Mouse (Mus musculus): ENCODE results near the gene Pou2f3.
"Not testable (repeated sequence)": the region's sequence is repeated elsewhere in the genome, so short reads cannot be mapped to it uniquely, and the experiment has no call there.

Pou2f3 gene

DNA sequence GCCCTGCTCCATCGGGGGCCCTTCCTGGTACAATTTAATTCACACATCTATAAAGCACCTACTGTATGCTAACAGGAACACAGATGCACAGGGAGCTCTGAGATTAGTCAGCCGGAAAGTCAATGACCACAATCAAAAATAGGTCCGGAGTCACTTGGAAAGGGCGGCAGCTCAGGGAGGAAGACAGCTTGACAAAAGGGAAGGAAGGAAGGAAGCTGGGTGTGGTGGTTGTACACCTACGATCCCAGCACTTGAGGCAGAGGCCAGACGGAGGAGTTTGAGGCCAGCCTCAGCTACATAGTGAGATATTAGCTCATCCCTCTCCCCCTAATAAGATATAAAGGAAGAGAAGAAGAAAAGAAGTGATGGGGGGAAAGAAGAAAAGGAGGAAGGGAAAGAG is 54.2 kb downstream of the Pou2f3 start:
- DNase-seq (ENCODE audit: low spot score): no peak

DNA sequence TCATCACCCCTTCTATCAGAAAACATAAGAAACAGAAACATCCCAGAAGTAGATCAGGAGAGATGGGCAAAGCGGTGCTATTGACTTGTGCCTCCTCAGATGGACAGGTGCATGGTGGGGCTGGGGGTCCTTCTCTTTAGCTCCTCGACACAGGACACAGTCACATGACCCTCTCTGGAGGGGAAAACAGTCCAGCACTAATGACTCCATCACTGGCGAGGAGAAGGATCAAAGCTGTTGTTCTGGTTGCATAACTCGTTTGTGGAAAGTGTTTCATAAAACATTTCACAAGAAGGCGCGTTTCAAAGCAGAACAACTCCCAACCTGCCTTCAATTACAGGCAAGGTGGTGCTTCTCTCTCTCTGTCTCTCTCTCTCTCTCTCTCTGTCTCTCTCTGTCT is 58.4 kb downstream of the Pou2f3 start:
- DNase-seq (ENCODE audit: low spot score): no peak

DNA sequence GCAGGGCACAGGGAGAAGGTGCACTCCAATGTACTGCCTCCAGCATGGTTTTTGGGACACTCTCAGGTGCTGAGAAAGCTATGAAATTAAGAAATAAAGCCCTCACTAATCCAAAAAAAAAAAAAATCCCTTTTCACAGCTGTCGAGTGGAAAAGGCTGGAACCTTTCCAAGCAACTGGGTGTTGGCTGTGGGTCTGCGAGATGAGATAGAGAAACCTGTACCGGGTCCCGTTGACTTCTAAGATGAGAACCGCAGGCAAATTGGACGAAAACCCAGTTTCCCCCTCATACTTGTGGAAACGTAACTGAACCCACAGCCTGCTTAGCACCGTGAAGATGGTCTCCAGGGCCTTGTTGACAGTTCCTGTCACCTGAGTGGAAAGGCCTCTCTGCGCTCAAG is 59.2 kb downstream of the Pou2f3 start:
- no peak for DNase-seq (ENCODE audit: low spot score)

DNA sequence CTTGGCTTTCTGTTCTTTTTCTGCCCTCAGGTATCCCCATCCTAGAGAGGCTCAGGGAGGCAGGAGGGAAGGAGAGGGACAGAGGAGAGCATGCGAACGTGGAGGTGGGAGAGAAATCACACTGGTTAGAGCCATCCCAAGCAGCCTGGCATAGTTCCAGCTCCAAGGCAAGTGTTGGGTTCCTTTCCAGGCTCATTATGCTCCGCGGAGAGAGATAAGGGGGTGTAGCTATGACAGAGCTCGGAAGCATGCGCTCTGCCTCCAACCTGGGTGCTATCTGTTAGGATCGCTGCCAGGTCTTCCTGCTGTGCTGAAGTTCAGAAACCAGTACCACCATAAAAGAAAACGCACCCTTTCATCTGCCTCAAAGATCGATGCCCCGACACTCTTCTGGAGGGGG is 60.1 kb downstream of the Pou2f3 start:
- DNase-seq (ENCODE audit: low spot score): no peak

DNA sequence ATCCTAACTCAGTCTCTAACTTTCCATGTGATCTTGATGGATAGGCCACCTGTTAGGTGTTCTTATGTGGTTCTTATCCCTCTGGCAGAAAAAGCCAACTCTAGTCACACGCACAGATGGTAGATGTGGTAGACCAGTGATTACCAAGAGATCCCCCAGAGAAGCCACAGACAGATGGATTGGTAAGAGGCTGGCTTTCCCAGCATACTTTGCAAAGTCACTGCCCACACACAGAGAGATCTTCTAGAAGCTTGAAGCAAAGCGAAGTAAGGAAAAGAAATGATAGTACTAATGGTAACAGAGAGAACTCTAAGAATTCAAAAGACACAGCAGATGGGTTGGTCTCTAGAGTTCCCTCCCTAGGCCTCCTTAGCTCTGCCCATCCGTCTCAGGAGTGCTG is 60.7 kb downstream of the Pou2f3 start:
- no peak for DNase-seq (ENCODE audit: low spot score)

DNA sequence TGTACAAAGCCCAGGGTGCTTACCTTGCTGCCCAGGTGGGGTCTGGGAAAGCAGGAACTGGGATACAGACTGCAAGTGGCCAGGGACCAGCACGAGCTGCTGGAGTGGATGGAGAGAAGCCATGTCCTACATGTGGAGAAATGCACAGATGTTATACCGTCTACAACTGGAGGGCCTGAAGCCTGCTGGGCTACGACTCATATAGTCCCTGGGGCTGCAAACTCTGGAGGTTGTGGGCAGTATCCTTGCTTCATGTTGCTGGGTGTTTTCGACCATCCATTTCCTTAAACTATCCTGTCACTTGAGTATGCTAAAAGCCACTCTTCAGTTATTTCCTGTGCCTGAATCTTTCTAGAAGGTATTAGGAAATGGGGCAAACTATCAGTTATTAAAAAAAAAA is 65.0 kb downstream of the Pou2f3 start:
- DNase-seq (ENCODE audit: low spot score): no peak

DNA sequence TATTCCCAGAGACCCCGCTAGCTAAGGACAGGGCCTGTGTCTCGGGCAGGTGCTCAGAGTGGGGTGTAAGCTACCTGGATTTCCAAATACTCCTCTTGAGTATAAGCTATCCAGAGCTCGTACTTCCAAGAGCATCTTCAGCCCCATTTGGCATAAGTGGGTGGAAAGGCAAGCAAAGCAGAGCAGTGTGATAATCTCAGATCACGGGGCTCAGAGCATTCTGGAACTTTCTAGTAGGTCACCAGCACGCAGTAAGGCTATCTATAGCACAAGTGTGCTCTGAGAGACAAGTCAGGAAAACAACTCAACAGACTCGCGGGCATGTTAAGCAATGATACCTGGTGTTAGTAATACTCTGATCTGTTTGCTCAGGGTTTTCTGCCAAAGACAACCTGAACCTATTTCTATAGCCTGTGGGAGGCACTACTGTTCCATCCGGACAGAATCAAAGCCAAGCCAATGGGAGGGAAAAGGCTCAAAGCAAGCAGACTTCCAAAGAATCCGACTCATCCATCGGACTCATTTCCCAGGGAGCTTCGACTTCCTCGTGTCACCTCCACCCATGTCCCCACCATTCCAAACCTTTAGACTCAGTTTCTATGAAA is 65.9 kb downstream of the Pou2f3 start:
- DNase-seq (ENCODE audit: low spot score): no peak

DNA sequence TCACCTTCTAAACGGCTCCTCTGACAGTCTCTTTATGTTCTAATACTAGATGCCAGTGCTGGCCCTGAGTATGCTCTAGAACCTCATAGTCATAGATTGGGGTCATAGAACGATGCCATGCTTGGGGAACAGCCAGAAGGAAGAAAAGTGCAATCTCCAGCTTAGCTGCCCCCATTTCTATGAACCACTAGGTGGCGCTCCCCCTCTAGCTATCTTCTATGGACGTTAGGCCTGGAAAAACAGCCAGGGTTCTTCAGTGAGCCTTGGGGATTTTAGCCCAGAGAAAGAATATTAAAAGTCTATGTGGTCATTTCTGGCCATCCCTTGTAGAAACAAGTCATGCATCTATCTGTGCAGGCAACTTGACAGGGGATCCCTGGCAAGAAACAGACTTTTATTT is 68.3 kb downstream of the Pou2f3 start:
- no peak for DNase-seq (ENCODE audit: low spot score)

DNA sequence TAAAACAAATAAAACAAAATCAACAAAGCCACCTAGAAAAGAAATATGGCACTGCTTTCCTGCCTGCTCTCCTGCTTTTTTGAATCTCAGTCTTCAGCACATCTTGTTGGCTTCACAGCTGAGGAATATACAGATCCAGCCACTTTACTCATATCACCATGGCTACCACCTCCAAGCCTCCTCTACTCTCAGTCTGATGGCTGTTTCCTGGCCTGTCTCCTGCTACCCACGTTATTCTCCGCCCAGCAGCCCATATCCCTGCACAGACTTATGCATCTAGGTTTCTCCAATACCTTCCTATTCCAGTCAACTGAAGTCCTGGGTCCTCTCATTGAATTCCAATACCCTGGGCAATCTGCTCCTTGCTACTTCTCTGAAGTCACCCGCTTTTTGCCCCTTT is 76.6 kb downstream of the Pou2f3 start:
- DNase-seq (ENCODE audit: low spot score): no peak

DNA sequence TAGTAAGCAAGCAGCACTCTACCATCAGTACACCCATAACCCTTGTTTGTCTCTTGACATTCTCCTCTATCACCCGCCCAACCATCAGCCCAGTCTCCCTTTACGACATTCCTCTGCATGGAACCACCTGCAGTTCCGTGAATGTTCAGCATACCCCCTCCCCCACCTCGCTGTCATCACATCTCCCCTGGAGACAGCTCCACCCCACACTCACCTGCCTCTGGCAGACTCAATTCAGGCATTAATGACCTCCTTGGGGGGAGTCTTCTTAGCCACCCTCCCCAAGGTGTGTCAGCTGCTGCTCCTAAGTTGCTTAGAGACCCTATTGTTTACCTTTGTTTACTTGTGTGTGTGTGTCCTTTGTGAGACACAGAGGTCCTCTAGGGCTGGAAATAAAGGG is 77.8 kb downstream of the Pou2f3 start:
- no peak for DNase-seq (ENCODE audit: low spot score)

DNA sequence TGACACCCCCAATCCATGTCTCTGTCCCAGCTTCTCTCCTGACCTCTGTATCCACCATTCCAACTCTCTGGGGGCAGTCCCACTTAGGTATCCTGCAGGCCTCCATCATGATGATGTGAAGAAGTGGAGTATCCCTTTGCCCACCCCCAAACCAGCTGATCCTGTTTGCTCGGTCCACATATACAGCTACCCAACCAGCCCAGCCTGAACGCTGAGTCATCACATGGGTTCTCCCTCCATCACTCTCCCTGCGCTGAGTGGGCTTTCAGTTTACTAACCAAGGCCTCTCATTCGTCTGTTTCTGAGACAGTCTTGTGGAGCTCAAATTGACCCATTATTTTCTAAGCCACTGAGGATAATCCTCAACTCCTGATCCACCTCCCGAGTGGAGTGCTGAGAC is 78.2 kb downstream of the Pou2f3 start:
- no peak for DNase-seq (ENCODE audit: low spot score)

DNA sequence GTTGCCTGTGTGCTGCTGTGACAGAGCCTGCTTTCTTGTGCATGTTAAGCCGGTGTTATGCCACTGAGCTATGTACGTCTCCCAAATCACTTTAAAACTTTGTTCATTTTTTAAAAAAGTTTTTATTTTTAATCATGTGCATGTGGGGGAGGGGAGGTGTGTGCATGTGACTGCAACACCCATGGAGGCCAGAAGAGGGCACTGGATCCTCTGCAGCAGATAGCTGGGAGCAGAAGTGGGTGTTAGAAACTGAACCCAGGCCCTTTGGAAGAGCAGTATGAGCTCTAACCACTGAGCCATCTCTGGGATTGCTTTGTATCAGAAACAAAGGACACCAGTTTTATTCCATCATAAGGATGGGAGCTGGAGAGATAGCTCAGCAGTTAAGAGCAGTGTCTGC is 79.5 kb downstream of the Pou2f3 start:
- DNase-seq (ENCODE audit: low spot score): no peak

DNA sequence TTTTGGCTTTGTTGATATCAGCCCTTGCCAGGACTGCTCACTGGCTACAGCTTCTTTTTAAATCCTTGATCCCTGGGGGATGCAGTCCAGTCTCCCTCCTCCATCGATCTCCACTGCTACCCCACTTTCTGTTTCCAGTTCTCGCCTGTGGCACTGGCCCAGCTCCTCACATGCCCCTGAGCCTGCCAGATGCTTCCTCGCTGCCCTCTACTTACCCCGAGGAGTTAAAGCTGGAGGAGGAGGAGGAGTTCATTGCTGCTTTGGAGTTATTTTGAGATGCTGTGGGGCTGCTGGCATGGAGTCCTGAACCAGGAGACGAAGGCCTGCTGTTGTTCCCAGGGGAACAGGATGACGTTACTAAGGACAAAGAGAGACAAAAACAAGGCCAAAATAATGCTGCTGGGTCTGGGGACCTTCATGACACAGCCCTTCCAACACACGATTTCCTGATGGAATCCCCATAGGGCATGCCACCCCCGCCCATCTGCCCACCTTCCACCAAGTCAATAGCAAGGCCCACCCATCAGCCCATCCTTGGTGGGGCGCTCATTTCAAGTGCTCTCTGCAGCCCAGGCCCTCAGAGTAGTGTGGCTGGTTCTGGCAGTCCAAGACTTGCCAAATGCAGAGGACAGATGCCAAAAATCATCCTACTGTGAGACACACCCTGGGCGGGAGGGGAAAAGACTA is 82.9 kb downstream of the Pou2f3 start:
- no peak for DNase-seq (ENCODE audit: low spot score)

DNA sequence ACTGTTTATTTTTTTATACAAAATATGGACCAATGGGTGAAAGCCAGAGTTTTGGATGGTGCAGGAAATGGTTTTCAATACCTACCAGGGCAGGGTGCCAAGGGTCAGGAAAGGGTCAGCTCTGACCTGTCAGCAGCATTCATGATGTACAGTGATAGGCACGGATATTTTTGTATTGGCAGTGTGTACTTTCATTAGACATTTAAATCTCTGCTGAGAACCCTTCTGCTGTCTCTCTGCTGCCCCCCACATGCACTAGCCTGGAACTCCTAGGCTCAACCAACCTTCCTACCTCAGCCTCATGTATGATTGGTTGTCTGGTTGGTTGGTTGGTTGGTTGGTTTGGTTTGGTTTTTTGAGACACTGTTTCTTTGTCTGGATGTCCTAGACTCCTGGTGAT is 87.8 kb downstream of the Pou2f3 start:
- DNase-seq (ENCODE audit: low spot score): no peak

DNA sequence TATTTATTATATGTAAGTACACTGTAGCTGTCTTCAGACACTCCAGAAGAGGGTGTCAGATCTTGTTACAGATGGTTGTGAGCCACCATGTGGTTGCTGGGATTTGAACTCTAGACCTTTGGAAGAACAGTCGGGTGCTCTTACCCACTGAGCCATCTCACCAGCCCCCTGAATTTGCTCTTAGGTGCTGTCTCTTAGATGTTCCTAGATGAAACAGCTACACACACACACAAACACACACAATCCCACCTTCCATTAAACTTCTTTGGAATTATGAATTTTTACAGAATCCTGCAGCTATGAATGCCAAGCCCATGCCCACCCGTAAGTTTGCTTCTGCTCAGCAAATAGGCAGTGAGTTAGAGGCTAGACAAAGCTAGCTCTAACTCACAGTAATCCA is 88.2 kb downstream of the Pou2f3 start:
- DNase-seq (ENCODE audit: low spot score): not testable (repeated sequence)

DNA sequence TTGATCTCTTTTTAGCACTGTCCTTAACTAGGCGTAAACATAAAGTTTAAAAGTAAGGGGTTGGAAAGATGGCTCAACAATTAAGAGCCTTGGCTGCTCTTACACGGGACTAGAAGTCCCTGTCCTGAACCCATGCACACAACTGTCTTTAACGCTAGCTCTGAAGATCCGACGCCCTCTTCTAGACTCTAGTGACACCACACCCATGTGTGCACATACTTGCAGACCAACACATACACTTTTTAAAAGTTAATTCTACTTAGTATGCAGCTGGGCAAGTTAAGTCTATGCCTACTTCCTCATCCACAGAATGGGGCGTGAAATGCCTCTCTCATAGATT is 93.2 kb downstream of the Pou2f3 start:
- DNase-seq (ENCODE audit: low spot score): no peak

DNA sequence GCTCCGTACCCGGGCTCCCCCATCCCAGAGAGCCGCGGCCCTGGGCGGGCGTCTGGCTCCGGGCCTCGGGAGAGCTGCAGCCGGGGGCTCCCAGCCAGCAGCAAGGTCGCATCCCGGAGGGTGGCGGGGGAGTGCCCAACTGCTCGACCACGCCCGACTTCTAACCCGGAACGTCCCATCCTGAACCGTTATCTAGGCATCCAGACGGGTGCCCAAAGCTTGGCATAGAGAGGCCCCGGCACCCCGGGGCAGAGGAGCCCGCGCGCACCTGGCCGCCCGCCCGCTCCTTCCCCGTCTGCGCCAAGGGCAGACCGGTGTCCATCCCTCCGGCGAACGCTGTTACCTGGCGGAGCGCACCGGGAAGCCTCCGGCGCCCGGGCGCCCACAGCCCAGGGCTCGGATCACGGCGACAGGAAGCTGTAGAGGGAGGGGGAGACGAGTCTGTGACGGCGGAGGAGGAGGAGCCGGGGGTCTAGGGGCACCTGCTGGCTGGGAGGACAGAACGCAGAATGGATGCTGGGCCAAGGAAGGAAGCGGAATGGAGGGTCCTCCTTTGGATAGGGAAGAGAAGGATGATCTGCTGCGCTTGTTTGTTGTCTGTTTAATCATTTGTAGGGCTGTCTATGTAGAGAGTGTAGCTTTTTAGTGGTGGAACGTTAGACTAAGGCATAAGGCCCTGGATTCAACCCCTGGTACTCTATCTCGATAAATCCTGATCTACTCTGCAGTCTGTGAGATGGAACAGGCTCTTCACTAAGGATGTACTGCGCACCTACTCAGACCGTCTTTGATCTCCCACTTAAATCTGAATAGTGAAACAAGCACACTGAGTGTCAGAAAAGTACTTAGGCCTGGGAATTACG is 93.8 kb downstream of the Pou2f3 start, which contains the start of gene Tmem136:
TSS of gene Tmem136 (minus strand) at position 437 of the 863 bp plus-strand sequence.
- DNase-seq (ENCODE audit: low spot score): no peak

DNA sequence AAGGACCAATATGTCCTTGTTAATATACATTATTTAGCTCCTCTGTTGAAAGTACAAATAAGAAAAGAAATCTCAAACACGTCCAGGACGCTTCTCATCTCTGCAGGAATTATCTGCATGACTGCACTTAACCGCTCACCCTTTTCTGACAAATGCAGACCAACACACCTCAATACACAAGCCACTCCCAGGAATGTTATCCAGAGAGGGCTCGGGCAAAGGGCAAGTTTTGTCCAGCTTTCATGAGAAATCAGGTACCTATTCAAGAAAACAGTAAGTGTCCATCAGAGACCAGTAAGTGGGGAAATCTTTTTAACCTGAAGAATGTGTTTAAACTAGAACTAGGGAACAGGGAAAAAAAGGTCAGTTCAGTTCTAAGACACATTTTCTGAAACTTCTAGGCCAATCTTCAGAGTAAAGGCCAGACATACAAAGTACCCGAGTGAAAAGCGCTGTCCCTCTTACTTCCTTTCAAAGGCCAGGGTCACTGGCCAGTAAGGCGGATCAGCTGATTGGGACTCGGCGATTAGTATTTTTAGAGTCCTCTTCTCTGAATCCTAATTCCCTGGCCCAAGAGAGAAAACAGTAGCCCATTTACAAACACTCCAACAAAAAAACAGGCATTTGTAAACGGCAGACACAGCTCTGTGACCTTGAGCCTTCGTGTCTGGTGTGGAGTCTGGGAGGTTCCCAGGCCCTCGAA is 94.6 kb downstream of the Pou2f3 start:
- DNase-seq (ENCODE audit: low spot score): no peak

DNA sequence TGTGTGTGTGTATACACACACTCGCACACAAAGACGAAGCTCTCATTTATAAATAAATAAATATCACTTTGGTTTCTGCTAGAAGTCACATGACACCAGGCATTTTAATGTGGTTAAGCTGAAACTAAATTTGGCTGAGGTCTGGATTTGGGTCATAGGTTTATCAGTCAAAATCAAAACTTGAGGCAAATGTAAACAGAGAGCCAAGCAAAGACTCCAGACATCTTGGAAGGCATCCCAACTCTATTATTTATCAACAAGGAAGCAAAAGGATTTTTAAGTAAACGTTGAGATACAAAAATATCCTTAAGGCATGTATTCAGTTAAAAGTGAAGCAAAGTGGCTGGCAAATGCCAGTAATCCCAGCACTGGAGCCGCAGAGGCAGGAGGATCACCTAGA is 95.3 kb downstream of the Pou2f3 start:
- DNase-seq (ENCODE audit: low spot score): no peak

DNA sequence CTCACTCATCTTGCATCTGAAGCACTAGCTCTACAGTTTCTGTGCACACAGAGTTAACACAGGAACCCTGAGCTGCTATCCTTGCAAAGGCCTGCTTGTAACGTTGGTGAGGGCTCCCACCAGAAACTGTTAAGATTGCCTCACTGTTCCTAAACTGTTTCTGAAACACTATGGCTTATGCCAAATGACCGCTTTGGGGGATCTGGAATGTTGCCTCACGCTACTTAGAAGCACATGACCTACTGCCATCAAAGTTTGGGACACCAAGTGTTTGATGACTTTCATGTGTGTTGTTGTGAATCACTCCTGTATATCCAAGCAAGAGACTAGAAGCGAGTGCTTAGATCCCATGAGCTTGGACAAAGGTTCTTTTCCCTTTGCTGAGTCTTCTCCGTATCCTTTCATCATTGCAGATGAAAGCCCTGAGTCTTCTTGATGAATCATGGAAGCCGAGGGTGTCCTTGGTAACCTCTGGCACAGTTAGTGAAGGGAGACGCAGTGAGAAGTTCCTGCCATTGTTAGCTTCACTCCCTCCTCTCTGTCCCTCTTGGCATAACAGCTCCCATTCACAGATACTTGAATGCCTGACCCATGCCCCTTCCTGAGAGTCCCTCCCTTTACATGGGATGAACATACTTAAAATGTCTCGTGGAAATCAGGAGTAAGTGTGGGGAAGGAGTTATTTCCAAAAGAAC is 99.7 kb downstream of the Pou2f3 start:
- no peak for DNase-seq (ENCODE audit: low spot score)

DNA sequence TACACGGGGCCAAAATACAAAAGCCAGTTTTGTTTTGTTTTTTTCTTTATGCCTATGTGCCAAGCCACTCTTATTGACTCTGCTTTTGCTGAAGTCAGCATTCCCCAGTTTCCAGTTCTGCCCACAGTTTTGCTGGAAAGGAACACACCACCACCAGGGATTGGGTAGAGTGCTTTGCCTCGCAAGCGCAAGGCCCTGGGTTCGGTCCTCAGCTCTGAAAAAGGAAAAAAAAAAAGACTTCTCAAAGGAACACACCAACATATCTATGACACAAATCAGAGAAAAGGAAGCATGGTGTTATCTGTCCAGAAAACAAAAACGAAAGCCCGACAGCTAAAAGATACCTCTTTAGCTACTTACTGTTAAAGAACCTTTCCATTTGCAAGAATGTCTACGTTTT is 101.0 kb downstream of the Pou2f3 start:
- DNase-seq (ENCODE audit: low spot score): no peak

DNA sequence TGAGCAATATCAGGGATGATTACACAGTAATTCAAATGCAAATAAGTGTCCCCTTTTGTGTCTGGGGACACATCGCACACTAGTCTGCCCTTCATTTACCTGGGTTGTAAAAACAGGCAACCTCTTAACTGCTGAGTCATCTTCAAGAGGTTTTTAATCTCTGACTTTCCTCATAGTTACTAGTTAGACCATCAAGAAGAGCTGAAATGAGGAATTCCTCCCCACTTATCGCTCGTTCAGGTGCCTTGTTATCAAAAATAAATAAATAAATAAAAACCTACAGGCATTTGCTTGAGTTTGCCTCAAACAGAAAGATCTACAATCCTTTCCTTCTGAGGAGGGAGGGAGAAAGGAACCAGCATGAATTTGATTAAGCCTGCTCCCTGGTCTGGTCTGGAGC is 101.4 kb downstream of the Pou2f3 start:
- DNase-seq (ENCODE audit: low spot score): no peak

Data from urinary bladder, postnatal 10 days (tissue).